Mouse (Mus musculus) hindbrain, embryonic 15.5 days (tissue): ENCODE results near the gene Pfkfb3. TPM values are rescaled to one million over a fixed set of nuclear protein-coding genes. Genes with fewer than 3 reads are reported as not detected.

Experiments
- ATAC-seq: fragments of 200-750 bp; cut with Nextera tagmentation; 2 replicates; pipeline ENCODE4 v1.8.0; 2017; ENCODE audit warnings: low read depth, moderate number of reproducible peaks, moderate TSS enrichment; ENCODE audit not compliant: low FRiP score
- H3K27ac ChIP-seq: fragments of 300-500 bp; sonication (generic); replicated peaks from 2 replicates; pipeline ENCODE4 v1.5.1; 2015; ENCODE audit warnings: mild to moderate bottlenecking, inconsistent platforms
- H3K27me3 ChIP-seq: fragments of 300-500 bp; sonication (generic); 2 replicates; pipeline ENCODE4 v1.6.1; 2015; ENCODE audit warnings: control low read depth, inconsistent platforms
- H3K36me3 ChIP-seq: fragments of 300-500 bp; sonication (generic); 2 replicates; pipeline ENCODE4 v1.6.1; 2015; ENCODE audit warnings: control low read depth, inconsistent platforms
- H3K4me1 ChIP-seq: fragments of 300-500 bp; sonication (generic); replicated peaks from 2 replicates; pipeline ENCODE4 v1.6.1; 2015; ENCODE audit warnings: control low read depth, inconsistent platforms
- H3K4me2 ChIP-seq: fragments of 300-500 bp; sonication (generic); 2 replicates; pipeline ENCODE4 v1.6.1; 2015; ENCODE audit warnings: moderate library complexity, mild to moderate bottlenecking, inconsistent platforms
- H3K4me3 ChIP-seq: fragments of 300-500 bp; sonication (generic); 2 replicates; pipeline ENCODE4 v1.5.1; 2015; ENCODE audit warnings: mild to moderate bottlenecking, inconsistent platforms
- H3K9ac ChIP-seq: fragments of 300-500 bp; sonication (generic); 2 replicates; pipeline ENCODE4 v1.6.1; 2015; ENCODE audit warnings: inconsistent platforms
- H3K9me3 ChIP-seq: fragments of 300-500 bp; sonication (generic); 2 replicates; pipeline ENCODE4 v1.6.1; 2016; ENCODE audit warnings: control low read depth, inconsistent platforms
- WGBS: fragments of 180-500 bp; shearing (Covaris S2); methylation state at CpG from one replicate; pipeline ENCODE4 v1.1.7; 2015; 5-methylcytosine and 5-hydroxymethylcytosine counted together
- polyA plus RNA-seq: library from polyadenylated mRNA; unstranded; fragments of >200 nt; fragmentation: Nextera tagmentation; extraction: Ambion mirVana; gene quantifications from 2 replicates; pipeline ENCODE4 v1.2.1, GENCODE M21; 2015

The Pfkfb3 gene
- polyA plus RNA-seq, 1 experiment from 2014 or later, result 32.3 TPM

- 59% methylated on average over 4 of the region's 4 CpGs for WGBS
- no peak for ATAC-seq
- Histone ChIP-seq H3K4me3 (no peak overlapping the region), H3K27me3 (no peaks in the 10 kb centered on the region), H3K36me3 (no peaks in the 10 kb centered on the region), H3K9ac (no peak overlapping the region), H3K4me2 (no peak overlapping the region), H3K9me3 (no peaks in the 10 kb centered on the region), H3K4me1 (no peaks in the 10 kb centered on the region), H3K27ac (no peak overlapping the region)
Observed at GRCm38 (mm10) chr2:11567781-11568362, 14.0 kb upstream of the Pfkfb3 start.

- no peak for ATAC-seq
- 92% methylated on average over 3 of the region's 3 CpGs for WGBS
- Histone ChIP-seq H3K27me3 (no peaks in the 10 kb centered on the region), H3K4me2 (no peak overlapping the region), H3K27ac (no peak overlapping the region), H3K36me3 (no peaks in the 10 kb centered on the region), H3K9ac (no peak overlapping the region), H3K4me1 (no peaks in the 10 kb centered on the region), H3K9me3 (no peaks in the 10 kb centered on the region), H3K4me3 (no peak overlapping the region)
Observed at GRCm38 (mm10) chr2:11566898-11567297, 13.0 kb upstream of the Pfkfb3 start.

GRCm38 (mm10) chr2:11566241-11566640, 12.4 kb upstream of the Pfkfb3 start:
- H3K4me3 ChIP-seq, result no peak overlapping the region
- no peak overlapping the region for H3K4me2 ChIP-seq
- no peak overlapping the region for H3K9ac ChIP-seq
- H3K36me3 ChIP-seq, result no peaks in the 10 kb centered on the region
- 40% methylated on average over 7 of the region's 7 CpGs for WGBS
- no peaks in the 10 kb centered on the region for H3K27me3 ChIP-seq
- H3K27ac ChIP-seq, result no peak overlapping the region
- H3K9me3 ChIP-seq, result no peaks in the 10 kb centered on the region
- H3K4me1 ChIP-seq, result no peaks in the 10 kb centered on the region
- no peak for ATAC-seq

GRCm38 (mm10) chr2:11564768-11565167, 10.9 kb upstream of the Pfkfb3 start:
- H3K27ac ChIP-seq, result no peak overlapping the region
- H3K4me1 ChIP-seq, result no peaks in the 10 kb centered on the region
- H3K27me3 ChIP-seq, result no peaks in the 10 kb centered on the region
- H3K9me3 ChIP-seq, result no peaks in the 10 kb centered on the region
- no peaks in the 10 kb centered on the region for H3K36me3 ChIP-seq
- WGBS, result 91% methylated on average over 6 of the region's 6 CpGs
- no peak for ATAC-seq
- no peak overlapping the region for H3K4me3 ChIP-seq
- no peak overlapping the region for H3K4me2 ChIP-seq
- H3K9ac ChIP-seq, result no peak overlapping the region

GRCm38 (mm10) chr2:11563256-11563655, 9.4 kb upstream of the Pfkfb3 start:
- ATAC-seq, result no peak
- no peak overlapping the region for H3K27ac ChIP-seq
- H3K27me3 ChIP-seq, result no peaks in the 10 kb centered on the region
- H3K9ac ChIP-seq, result no peak overlapping the region
- WGBS, result 93% methylated on average over 17 of the region's 17 CpGs
- no peaks in the 10 kb centered on the region for H3K36me3 ChIP-seq
- H3K9me3 ChIP-seq, result no peaks in the 10 kb centered on the region
- no peak overlapping the region for H3K4me3 ChIP-seq
- H3K4me1 ChIP-seq, result no peaks in the 10 kb centered on the region
- no peak overlapping the region for H3K4me2 ChIP-seq

- Histone ChIP-seq H3K27ac (no peak overlapping the region), H3K9me3 (no peaks in the 10 kb centered on the region), H3K27me3 (peaks cover 12% of the 10 kb centered on the region; the same call in 1 of the 2 replicates), H3K4me1 (peaks cover 8% of the 10 kb centered on the region; the same call in 1 of the 2 replicates), H3K9ac (no peak overlapping the region), H3K36me3 (no peaks in the 10 kb centered on the region), H3K4me2 (no peak overlapping the region), H3K4me3 (no peak overlapping the region)
- no peak for ATAC-seq
- 87% methylated on average over 7 of the region's 7 CpGs for WGBS
Observed at GRCm38 (mm10) chr2:11558654-11559053, 4.8 kb upstream of the Pfkfb3 start.

GRCm38 (mm10) chr2:11557244-11557643, 3.4 kb upstream of the Pfkfb3 start:
- Histone ChIP-seq H3K4me1 (peaks cover 22% of the 10 kb centered on the region), H3K36me3 (no peaks in the 10 kb centered on the region), H3K4me3 (no peak overlapping the region), H3K9me3 (no peaks in the 10 kb centered on the region), H3K27me3 (peaks cover 25% of the 10 kb centered on the region), H3K9ac (no peak overlapping the region), H3K27ac (no peak overlapping the region), H3K4me2 (no peak overlapping the region)
- WGBS, result 57% methylated on average over 3 of the region's 3 CpGs
- ATAC-seq, result no peak

GRCm38 (mm10) chr2:11555316-11555715, 1.4 kb upstream of the Pfkfb3 start:
- H3K9me3 ChIP-seq, result no peaks in the 10 kb centered on the region
- H3K4me2 ChIP-seq, result no peak overlapping the region
- H3K27ac ChIP-seq, result no peak overlapping the region
- peaks cover 27% of the 10 kb centered on the region for H3K27me3 ChIP-seq
- H3K36me3 ChIP-seq, result no peaks in the 10 kb centered on the region
- no peak overlapping the region for H3K4me3 ChIP-seq
- no peak overlapping the region for H3K9ac ChIP-seq
- ATAC-seq, result no peak
- peaks cover 23% of the 10 kb centered on the region for H3K4me1 ChIP-seq
- 59% methylated on average over 6 of the region's 6 CpGs for WGBS

- Histone ChIP-seq H3K4me3 (peak overlapping the region; percentile 67), H3K4me1 (peaks cover 23% of the 10 kb centered on the region), H3K36me3 (no peaks in the 10 kb centered on the region), H3K27me3 (peaks cover 35% of the 10 kb centered on the region), H3K4me2 (peak overlapping the region; percentile 100), H3K27ac (no peak overlapping the region), H3K9ac (peak overlapping the region; percentile 61), H3K9me3 (no peaks in the 10 kb centered on the region)
- WGBS, result 3% methylated on average over 15 of the region's 15 CpGs
- ATAC-seq, result peak; percentile 32; the same call in 1 of the 2 replicates
Observed at GRCm38 (mm10) chr2:11552966-11553451, 868 bp downstream of the Pfkfb3 start.

GRCm38 (mm10) chr2:11552297-11552821, 1.5 kb downstream of the Pfkfb3 start:
- H3K9me3 ChIP-seq, result no peaks in the 10 kb centered on the region
- H3K36me3 ChIP-seq, result no peaks in the 10 kb centered on the region
- peak overlapping the region; percentile 67; the same call in 1 of the 2 replicates for H3K4me3 ChIP-seq
- peak; percentile 28; the same call in 1 of the 2 replicates for ATAC-seq
- no peak overlapping the region for H3K9ac ChIP-seq
- peaks cover 23% of the 10 kb centered on the region for H3K4me1 ChIP-seq
- 10% methylated on average over 9 of the region's 9 CpGs for WGBS
- H3K4me2 ChIP-seq, result peak overlapping the region; percentile 100
- no peak overlapping the region for H3K27ac ChIP-seq
- peaks cover 35% of the 10 kb centered on the region for H3K27me3 ChIP-seq

- no peaks in the 10 kb centered on the region for H3K9me3 ChIP-seq
- H3K9ac ChIP-seq, result no peak overlapping the region
- no peak overlapping the region for H3K27ac ChIP-seq
- no peak for ATAC-seq
- H3K4me2 ChIP-seq, result no peak overlapping the region
- no peaks in the 10 kb centered on the region for H3K36me3 ChIP-seq
- WGBS, result 30% methylated on average over 1 of the region's 1 CpGs
- H3K4me3 ChIP-seq, result no peak overlapping the region
- H3K27me3 ChIP-seq, result peaks cover 35% of the 10 kb centered on the region
- H3K4me1 ChIP-seq, result peaks cover 23% of the 10 kb centered on the region
Observed at GRCm38 (mm10) chr2:11551726-11552125, 2.2 kb downstream of the Pfkfb3 start.

GRCm38 (mm10) chr2:11548508-11548907, 5.4 kb downstream of the Pfkfb3 start:
- no peaks in the 10 kb centered on the region for H3K9me3 ChIP-seq
- no peak overlapping the region for H3K9ac ChIP-seq
- H3K4me1 ChIP-seq, result peaks cover 13% of the 10 kb centered on the region
- no peak overlapping the region for H3K4me2 ChIP-seq
- H3K36me3 ChIP-seq, result no peaks in the 10 kb centered on the region
- ATAC-seq, result no peak
- H3K27me3 ChIP-seq, result peaks cover 22% of the 10 kb centered on the region
- no peak overlapping the region for H3K4me3 ChIP-seq
- H3K27ac ChIP-seq, result no peak overlapping the region
- WGBS, result 95% methylated on average over 10 of the region's 10 CpGs
